Mouse (Mus musculus) skeletal muscle tissue, adult 2 months (tissue): ENCODE data around the gene Dpp7.

Experiments used
- DNase-seq: peaks from one replicate; pipeline ENCODE4 v3.0.0-alpha.2; 2012; ENCODE audit warnings: low read depth, low spot score

The Dpp7 gene

DNA sequence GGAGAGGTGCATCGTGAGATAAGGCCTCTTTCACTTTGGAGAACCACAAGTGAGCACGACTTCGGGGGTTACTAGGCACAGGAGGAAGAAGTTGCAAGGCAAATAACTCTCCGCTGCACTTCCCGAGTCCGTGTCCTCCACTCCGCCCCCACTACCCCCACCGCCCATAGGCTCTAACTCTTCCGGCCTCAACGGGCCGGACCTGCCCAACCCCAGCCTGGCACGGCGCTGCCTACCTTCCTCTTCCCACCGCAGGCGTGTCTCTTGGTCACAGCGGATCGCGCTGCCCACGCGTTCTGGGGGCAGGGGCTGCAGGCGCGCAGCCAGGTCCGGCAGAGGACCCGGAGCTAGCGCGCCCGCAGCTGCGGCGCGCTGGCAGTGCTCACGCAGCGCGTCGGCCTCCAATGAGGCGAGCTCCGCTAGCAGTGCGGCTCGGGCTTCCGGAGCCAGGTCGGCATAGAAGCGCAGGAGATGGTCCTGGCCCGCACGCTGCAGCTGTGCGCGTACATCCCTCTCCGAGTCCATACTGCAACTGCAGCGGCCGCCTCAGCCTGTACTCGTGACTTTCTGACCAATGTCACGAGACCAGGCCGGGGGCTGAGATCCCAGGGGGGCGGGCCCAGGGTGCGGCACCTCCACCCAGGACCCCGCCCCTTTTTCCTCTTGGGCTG is 9.1 kb upstream of the Dpp7 start, which contains the start of gene Uap1l1:
TSS of gene Uap1l1 (minus strand) at position 592 of the 671 bp plus-strand sequence.
- peak; percentile 76 for DNase-seq

- no peak for DNase-seq
These were observed 8.6 kb upstream of the Dpp7 start for GRCm38 (mm10) chr2:25364761-25365090.

DNA sequence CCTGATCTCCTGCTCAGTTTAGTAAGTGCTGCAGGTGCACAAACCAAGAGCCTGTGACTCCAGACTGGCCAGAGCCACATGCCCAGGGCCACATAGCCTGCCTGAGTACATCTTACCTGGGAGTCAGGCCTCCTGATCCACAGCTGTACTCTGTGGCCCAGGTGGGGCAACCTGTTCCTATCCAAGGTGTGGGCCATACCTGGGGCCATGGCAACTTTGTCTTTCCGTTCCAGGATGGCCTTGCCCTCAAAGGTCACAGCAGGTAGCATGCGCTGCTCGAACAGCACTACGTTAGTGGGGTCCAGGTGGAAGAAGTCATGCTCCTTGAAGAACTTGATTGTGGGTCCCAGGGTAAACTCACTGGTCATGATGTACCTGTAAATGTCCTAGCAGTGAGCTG is 8.2 kb upstream of the Dpp7 start:
- no peak for DNase-seq

GRCm38 (mm10) chr2:25363478-25364178 is 7.5 kb upstream of the Dpp7 start:
- DNase-seq = no peak

- DNase-seq = no peak
These were observed 3.7 kb upstream of the Dpp7 start for GRCm38 (mm10) chr2:25359848-25360247.

- DNase-seq = no peak
These were observed 616 bp downstream of the Dpp7 start for GRCm38 (mm10) chr2:25355419-25356066.

GRCm38 (mm10) chr2:25354211-25354610 is 1.9 kb downstream of the Dpp7 start:
- no peak for DNase-seq

DNA sequence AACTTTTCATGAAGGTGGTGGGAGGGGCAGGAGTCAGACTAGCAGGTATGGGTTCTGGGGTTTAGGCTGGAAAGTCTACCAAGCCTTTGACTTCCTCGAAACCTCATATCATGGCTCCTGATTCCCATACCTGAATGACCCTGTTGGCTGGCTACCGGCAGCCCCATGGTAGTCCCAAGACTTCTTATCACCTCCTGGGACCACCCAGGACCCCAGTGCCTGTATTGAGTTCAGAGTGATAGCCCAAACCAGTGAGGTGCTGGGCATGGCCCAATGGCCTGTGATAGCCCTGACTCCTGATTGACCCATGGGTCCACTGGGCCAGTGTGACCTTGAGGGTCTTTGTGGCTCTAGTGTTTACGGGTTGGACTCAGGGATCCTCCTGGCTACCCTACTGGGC is 5.5 kb downstream of the Dpp7 start:
- DNase-seq = no peak

DNA sequence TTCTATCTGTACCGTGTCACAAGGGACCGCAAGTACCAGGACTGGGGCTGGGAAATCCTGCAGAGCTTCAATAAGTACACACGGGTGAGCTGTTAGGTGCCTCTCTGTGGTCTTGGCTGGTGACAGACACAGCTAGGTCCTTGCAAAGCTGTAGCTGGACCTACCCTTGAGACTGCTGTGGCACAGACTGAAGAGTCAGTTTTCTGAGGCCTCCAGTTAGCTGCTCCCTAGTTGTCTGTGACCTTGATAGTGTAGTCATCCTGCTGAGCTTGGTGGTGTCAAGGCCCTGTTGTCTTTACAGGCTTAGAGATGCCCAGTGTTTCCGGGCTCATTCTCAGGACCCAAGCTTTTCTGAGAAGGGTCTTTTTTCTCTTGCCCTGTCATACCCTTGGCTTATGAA is 6.7 kb downstream of the Dpp7 start:
- no peak for DNase-seq

- no peak for DNase-seq
These were observed 8.0 kb downstream of the Dpp7 start for GRCm38 (mm10) chr2:25348162-25348561.

- no peak for DNase-seq
These were observed 17.9 kb downstream of the Dpp7 start for GRCm38 (mm10) chr2:25338303-25338702.

DNA sequence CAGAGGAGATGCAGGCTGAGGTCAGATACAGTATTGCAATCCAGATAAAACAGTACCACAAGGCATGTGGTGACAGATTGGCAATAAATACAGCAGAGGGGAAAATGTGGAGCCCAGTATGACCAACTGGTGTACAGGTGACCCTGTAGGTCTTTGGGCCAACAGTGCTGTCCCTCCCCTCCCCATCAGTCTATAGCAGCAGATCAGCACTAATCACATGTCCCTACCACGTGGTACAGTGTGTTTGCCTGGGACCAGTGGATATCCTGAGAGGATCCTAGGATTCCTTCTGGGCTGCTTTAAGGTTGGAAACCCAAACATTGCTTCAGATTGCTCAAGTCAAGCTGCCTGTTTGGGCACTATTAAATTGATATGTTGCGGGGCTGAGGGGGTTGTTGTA is 22.6 kb downstream of the Dpp7 start:
- no peak for DNase-seq

DNA sequence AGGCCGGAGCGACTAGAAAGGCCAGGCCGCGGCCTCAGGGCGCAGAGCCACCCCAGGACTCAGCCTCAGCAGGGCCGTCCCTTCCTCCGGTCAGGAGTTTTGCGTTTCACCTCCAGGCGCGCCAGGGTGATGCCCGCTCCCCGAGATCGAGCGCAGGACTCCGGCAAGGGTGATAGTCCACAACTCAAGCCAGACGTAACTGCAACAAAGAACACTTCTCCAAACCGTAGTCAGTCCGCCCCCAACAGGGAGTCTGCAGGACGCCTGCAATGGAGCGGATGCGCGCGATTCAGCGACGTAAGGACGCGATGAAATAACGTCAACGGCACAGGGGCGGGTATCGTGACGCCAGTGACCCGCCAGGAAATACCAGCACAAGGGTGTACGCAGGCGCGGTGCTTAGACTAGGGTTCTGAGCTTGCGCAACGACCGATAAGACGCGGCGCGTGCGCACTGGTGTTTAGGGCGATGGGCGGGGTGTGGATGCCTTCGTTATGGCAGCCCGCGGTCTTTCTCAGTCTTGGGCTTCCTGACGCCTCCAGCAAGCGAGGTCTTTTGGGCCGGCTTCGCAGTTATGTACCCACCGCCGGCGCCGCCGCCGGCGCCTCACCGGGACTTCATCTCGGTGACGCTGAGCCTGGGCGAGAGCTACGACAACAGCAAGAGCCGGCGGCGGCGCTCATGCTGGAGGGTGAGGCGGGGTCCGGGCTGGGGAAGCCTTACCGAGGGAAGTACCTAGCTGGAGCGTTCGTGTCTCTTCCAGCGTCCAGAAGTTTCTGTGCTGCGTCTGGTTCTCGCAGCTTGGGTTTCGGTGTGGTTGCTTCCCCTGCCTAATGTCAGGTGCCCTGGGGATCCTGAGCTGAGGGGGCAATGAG is 23.6 kb downstream of the Dpp7 start, which contains the start of gene Man1b1:
TSS of gene Man1b1 (plus strand) at position 53 of the 875 bp plus-strand sequence.
- DNase-seq = peak; percentile 99

DNA sequence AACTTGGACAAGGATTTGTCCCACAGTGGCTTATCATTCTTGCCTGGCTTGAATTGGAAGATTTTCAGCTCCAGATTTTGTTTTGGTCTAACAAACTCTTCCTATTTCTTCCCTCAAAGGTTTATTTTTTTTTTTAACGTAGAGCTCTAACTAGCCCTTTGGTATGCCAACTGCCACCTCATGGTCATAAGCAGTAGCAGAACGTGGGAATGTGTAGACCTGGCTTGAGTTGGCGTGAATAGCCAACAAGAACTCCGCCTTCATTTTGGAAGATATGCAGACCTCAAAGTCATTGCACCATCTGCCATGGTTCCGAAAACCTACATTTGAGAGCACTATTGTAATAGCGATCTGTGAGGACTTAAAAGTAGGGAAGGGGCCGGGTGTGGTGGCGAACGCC is 24.7 kb downstream of the Dpp7 start:
- DNase-seq = no peak

DNA sequence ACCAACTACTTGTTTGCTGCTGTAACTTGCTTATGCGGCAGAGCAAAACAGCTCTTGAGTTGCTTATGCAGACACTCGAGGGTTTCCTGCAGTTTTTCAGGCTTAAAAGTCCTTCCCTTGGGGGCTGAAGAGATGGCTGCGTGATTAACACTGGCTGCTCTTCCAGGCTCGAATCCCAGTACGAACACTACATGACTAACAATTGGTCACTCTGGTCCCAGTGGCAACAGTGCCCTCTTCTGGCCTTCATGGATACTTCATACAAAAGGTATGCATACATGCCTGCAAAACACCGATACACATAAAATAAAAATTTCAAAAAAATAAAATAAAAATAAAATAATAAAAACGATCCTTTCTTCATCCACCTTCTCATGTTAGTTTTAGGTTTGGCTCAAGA is 27.7 kb downstream of the Dpp7 start:
- no peak for DNase-seq

GRCm38 (mm10) chr2:25326036-25326435 is 30.1 kb downstream of the Dpp7 start:
- no peak for DNase-seq

GRCm38 (mm10) chr2:25320084-25320483 is 36.1 kb downstream of the Dpp7 start:
- DNase-seq = no peak

- DNase-seq = no peak
These were observed 37.0 kb downstream of the Dpp7 start, which contains the start of gene Grin1 for GRCm38 (mm10) chr2:25318971-25319773. Gene Grin1, minus strand, starts transcription at chr2:25319187.

DNA sequence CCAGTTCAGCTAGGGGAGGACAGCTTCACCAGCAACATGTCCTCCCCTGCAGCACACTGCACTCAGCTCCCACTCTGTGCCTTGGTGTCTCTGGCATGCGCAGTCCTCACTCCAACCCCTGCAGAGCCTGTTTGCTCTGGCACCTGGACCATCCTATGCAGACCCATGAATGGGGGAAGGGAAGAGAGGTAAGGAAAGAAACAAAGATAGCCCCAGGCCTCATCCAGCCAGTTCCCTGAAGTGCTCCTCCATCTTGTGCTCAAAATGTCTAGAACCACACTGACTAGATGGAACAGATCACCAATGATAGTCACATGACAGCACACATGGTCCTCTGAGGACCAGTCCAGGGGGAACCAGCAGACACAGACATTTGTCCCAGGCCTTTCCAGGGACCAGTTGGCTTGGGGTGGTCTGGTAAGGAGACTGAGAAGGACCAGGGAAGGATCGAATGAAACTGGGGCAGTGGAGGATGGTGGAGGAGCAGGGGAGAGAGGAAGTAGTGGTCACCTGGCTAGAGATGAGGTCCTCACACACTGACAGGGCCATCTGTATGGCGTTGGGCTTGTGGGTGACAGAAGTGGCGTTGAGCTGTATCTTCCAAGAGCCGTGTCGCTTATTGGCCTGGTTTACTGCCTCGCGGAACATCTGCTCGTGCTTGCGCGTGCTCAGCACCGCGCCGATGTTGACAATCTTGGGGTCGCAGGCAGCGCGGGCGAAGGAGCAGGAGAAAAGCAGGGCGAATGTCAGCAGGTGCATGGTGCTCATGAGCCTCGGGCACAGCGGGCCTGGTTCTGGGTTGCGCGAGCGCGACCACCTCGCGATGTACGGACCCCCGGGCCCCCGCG is 37.8 kb downstream of the Dpp7 start:
- DNase-seq = no peak

DNA sequence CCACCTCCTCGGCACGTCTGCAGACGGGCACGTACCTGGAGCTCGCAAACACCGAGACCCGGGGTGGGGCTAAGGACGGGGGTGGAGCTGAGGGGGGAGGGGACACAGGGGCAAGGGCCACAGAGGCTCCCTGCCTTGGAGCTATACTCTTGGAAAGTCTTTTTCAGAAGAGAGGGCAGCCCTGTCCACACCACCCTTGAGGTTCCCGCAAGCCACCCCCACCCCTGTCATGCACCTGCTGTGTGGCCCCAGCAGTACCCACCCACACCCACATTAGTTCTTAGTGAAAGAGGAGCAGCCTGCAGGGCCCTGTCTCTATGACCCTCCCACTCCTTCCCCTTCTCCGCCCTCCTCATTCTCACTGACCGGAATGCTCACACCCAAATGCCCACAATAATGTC is 44.7 kb downstream of the Dpp7 start:
- DNase-seq = no peak
